Mouse (Mus musculus) hindbrain, embryonic 16.5 days (tissue): ENCODE data around the gene Kif13a. TPM values are rescaled to one million over a fixed set of nuclear protein-coding genes. Genes with fewer than 3 reads are reported as not detected.

Experiments used
- ATAC-seq: fragments of 200-750 bp; cut with Nextera tagmentation; 2 replicates; pipeline ENCODE4 v1.8.0; 2017; ENCODE audit warnings: moderate TSS enrichment, moderate library complexity
- H3K27ac ChIP-seq: fragments of 300-500 bp; sonication (generic); 2 replicates; pipeline ENCODE4 v1.5.1; 2014; ENCODE audit warnings: low read depth, mild to moderate bottlenecking, control low read depth, low read length, moderate library complexity
- H3K27me3 ChIP-seq: fragments of 300-500 bp; sonication (generic); replicated peaks from 2 replicates; pipeline ENCODE4 v1.6.1; 2014; ENCODE audit warnings: low read length; ENCODE audit not compliant: control insufficient read depth, insufficient read depth
- H3K36me3 ChIP-seq: fragments of 300-500 bp; sonication (generic); 2 replicates; pipeline ENCODE4 v1.6.1; 2014; ENCODE audit warnings: mild to moderate bottlenecking, low read length, moderate library complexity, mixed read lengths; ENCODE audit not compliant: control insufficient read depth, insufficient read depth
- H3K4me1 ChIP-seq: fragments of 300-500 bp; sonication (generic); 2 replicates; pipeline ENCODE4 v1.6.1; 2014; ENCODE audit warnings: low read depth, low read length; ENCODE audit not compliant: control insufficient read depth, insufficient read depth
- H3K4me2 ChIP-seq: fragments of 300-500 bp; sonication (generic); 2 replicates; pipeline ENCODE4 v1.6.1; 2014; ENCODE audit warnings: mild to moderate bottlenecking, low read length, control low read depth, moderate library complexity
- H3K4me3 ChIP-seq: fragments of 300-500 bp; sonication (generic); 2 replicates; pipeline ENCODE4 v1.5.1; 2014; ENCODE audit warnings: mild to moderate bottlenecking, low read length, control low read depth, moderate library complexity
- H3K9ac ChIP-seq: fragments of 300-500 bp; sonication (generic); 2 replicates; pipeline ENCODE4 v1.6.1; 2014; ENCODE audit warnings: low read depth, mild to moderate bottlenecking, control low read depth, low read length, moderate library complexity
- H3K9me3 ChIP-seq: fragments of 300-500 bp; sonication (generic); 2 replicates; pipeline ENCODE4 v1.6.1; 2014; ENCODE audit warnings: mild to moderate bottlenecking, low read length, moderate library complexity; ENCODE audit not compliant: control insufficient read depth
- WGBS: fragments of 180-500 bp; shearing (Covaris S2); extraction: QIAGEN DNeasy Blood & Tissue Kit; methylation state at CpG from one replicate; pipeline ENCODE4 v1.1.7; 2014; 5-methylcytosine and 5-hydroxymethylcytosine counted together
- polyA plus RNA-seq: library from polyadenylated mRNA; unstranded; fragments of >200 nt; fragmentation: Nextera tagmentation; extraction: Ambion mirVana; gene quantifications from 2 replicates; pipeline ENCODE4 v1.2.1, GENCODE M21; 2015

Gene Kif13a
- polyA plus RNA-seq, 1 experiment from 2014 or later: 8.0 TPM

DNA sequence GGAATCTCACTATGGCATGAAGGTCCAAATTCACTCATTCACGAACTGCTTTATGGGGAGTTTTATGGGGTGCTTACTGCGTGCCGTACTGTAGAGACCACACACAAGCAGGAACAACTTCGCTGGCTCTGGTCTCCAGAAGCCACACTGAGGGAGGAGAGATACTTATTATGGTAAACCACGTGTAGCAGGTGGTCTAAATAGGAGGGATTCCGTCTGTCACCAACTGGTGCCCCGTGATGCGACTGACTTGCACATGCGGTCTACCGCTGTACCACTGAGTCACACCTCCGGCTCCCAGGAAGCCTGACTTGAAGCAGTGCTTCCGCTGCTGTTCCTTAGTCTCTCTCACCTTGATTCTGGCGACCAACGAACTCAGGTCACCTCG is 986 bp upstream of the Kif13a start:
- H3K4me3 ChIP-seq: peak overlapping the region; percentile 87
- H3K4me2 ChIP-seq: peak overlapping the region; percentile 66
- H3K4me1 ChIP-seq: peaks cover 15% of the 10 kb centered on the region
- H3K9ac ChIP-seq: peak overlapping the region; percentile 88
- H3K27ac ChIP-seq: peak overlapping the region; percentile 98
- peak; percentile 50 for ATAC-seq
- no peaks in the 10 kb centered on the region for H3K27me3 ChIP-seq
- WGBS: 2% methylated on average over 15 of the region's 15 CpGs
- no peaks in the 10 kb centered on the region for H3K9me3 ChIP-seq
- H3K36me3 ChIP-seq: no peaks in the 10 kb centered on the region

DNA sequence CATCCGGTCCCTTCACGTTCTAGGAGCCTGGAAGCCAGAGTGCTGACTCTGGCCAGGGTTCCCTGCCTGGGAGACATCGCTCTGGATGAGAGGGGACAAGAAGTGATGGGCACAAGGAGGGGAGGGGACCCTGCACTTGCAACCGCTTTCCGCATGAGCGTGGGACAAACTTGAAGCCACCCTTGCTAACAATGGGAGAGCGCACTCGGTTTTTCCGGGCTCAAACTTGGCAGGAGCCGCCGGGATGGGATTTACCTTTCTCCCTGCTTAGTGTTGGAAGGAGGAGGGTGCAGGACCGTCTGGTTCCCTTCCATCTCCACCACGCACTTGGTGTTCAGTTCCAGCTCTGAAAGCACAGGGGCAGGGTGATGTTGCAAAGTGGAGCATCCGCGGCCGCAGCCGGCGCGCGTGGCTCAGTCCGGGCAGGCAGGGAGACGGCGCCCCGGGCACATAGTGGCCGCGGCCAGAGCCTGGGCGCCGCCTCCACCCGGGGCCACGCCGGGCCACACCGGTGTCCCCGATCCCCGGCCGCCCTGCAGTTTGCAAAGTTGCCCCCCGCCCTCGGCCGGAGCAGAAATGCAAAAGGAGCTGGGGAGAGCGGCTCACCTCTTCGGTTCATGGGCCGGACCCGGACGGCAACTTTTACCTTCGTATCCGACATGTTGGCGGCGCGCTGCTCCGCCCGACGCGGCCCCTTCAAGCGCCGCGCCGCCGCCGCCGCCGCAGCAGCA is 541 bp downstream of the Kif13a start:
- ATAC-seq: peak; percentile 66
- peak overlapping the region; percentile 66 for H3K4me2 ChIP-seq
- under 1% methylated on average over 54 of the region's 60 CpGs for WGBS

DNA sequence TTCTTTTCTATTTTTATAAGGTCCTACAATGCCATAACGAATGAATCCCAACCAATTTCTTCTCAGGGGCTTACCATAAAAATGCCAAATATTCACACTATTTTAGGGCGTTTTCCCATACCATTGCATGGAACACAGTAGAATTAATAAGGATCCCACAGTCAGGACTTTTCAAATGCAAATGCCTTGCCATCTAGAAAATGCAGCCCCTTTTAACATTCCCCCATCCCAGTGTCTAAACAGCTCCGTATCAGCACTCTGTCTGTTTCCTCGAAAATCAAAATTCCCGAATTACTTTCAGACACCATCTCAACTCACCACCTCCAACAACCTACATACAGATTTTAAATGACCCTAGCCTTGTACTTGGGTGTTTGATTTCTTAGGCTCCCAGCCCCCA is 1.3 kb downstream of the Kif13a start:
- Histone ChIP-seq H3K27me3 (no peaks in the 10 kb centered on the region), H3K36me3 (no peaks in the 10 kb centered on the region), H3K4me3 (peak overlapping the region; percentile 87), H3K4me1 (peaks cover 15% of the 10 kb centered on the region), H3K27ac (no peak overlapping the region; the same call in 1 of the 2 replicates), H3K4me2 (peak overlapping the region; percentile 66), H3K9ac (peak overlapping the region; percentile 88), H3K9me3 (no peaks in the 10 kb centered on the region)
- 15% methylated on average over 5 of the region's 5 CpGs for WGBS
- no peak for ATAC-seq

More for the DNA sequence above, 541 bp downstream of the Kif13a start:
- no peaks in the 10 kb centered on the region for H3K36me3 ChIP-seq
- no peaks in the 10 kb centered on the region for H3K9me3 ChIP-seq
- H3K27me3 ChIP-seq: no peaks in the 10 kb centered on the region
- H3K4me3 ChIP-seq: peak overlapping the region; percentile 87
- H3K9ac ChIP-seq: peak overlapping the region; percentile 88
- peaks cover 15% of the 10 kb centered on the region for H3K4me1 ChIP-seq
- peak overlapping the region; percentile 98 for H3K27ac ChIP-seq

DNA sequence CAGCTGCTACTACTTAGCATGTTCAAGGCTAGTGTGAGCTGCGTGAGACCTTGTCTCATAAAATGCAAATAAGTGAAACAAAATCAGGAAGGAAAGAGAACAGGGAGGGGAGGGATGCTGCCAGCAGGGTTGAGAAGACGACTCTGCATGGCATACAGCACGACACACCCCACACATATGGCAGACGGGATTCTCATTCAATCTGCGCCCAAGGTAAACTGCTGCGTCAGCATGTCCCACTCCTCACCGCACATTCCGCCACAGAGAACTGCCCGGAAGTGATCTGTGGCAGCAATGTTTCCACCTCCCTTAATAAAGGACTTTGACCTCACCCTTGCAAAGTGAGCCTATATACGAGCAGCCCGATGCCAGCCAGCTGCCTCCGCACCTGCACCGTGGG is 4.0 kb downstream of the Kif13a start:
- no peak overlapping the region for H3K9ac ChIP-seq
- H3K9me3 ChIP-seq: no peaks in the 10 kb centered on the region
- H3K36me3 ChIP-seq: no peaks in the 10 kb centered on the region
- H3K27ac ChIP-seq: no peak overlapping the region
- H3K4me3 ChIP-seq: no peak overlapping the region
- no peak for ATAC-seq
- peaks cover 13% of the 10 kb centered on the region for H3K4me1 ChIP-seq
- 76% methylated on average over 13 of the region's 13 CpGs for WGBS
- no peak overlapping the region for H3K4me2 ChIP-seq
- H3K27me3 ChIP-seq: no peaks in the 10 kb centered on the region

DNA sequence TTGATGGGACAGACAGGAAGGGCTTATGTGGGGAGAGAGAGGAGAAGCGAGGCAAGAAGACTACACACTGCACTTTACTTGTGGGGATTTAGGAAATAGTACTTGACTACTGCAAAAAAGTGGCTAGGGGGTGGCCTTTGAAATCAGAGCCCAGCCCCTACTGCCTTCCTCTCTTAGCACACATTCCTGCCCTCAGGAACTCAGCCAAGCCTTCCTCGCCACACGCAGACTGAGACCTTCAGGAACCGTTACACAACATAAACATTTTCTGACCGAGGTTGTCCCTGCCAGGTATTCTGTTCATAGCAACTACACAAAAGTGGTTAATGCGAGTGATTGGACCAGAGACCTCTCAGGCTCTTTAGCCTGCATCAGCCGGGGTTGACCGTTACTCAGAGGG is 8.1 kb downstream of the Kif13a start:
- H3K27ac ChIP-seq: no peak overlapping the region
- H3K9me3 ChIP-seq: no peaks in the 10 kb centered on the region
- H3K36me3 ChIP-seq: no peaks in the 10 kb centered on the region
- WGBS: 84% methylated on average over 8 of the region's 8 CpGs
- no peak overlapping the region for H3K4me2 ChIP-seq
- H3K4me3 ChIP-seq: no peak overlapping the region
- H3K4me1 ChIP-seq: no peaks in the 10 kb centered on the region
- no peak overlapping the region for H3K9ac ChIP-seq
- no peak for ATAC-seq
- no peaks in the 10 kb centered on the region for H3K27me3 ChIP-seq

DNA sequence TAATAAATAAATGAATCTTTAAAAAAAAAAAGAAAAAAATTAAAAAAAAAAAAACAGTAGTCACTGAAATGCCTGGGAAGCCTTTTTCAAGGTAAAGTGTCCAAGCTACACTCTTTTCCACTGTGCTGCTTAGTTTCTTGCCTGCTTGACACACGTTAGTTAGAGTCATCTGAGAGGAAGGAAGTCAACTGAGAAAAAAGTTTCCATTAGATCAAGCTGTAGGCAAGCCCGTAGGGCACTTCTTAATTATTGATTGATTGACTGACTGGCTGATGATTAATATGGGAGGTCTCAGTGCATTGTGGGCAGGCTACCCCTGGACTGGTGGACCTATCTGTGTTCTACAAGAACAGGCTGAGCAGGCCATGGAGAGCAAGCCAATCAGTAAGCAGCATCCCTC is 9.9 kb downstream of the Kif13a start:
- Histone ChIP-seq H3K4me3 (no peak overlapping the region), H3K27ac (no peak overlapping the region), H3K27me3 (no peaks in the 10 kb centered on the region), H3K36me3 (no peaks in the 10 kb centered on the region), H3K9me3 (no peaks in the 10 kb centered on the region), H3K4me1 (no peaks in the 10 kb centered on the region), H3K9ac (no peak overlapping the region), H3K4me2 (no peak overlapping the region)
- ATAC-seq: no peak
- 90% methylated on average over 2 of the region's 2 CpGs for WGBS

DNA sequence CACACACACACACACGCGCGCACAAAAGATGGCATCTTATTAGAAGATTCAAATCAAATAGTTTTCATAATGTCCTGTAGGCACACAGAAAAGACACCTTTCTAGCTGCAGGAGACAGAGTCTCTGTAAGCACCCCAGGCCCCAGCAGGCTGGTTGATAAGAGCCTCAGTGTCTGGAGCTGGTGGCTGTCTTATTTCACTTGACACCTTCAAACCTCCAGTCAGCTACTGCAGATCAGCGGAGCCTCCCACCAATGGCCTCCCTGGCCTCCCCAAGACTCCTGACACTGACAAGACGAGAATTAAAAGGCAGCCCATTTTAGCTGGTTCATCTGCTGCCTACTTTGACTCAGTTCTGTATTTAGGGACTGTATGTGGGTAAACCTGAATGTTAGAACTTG is 11.2 kb downstream of the Kif13a start:
- Histone ChIP-seq H3K9me3 (no peaks in the 10 kb centered on the region), H3K27ac (no peak overlapping the region), H3K9ac (no peak overlapping the region), H3K4me1 (no peaks in the 10 kb centered on the region), H3K27me3 (no peaks in the 10 kb centered on the region), H3K4me3 (no peak overlapping the region), H3K36me3 (no peaks in the 10 kb centered on the region), H3K4me2 (no peak overlapping the region)
- WGBS: 82% methylated on average over 5 of the region's 5 CpGs
- no peak for ATAC-seq

DNA sequence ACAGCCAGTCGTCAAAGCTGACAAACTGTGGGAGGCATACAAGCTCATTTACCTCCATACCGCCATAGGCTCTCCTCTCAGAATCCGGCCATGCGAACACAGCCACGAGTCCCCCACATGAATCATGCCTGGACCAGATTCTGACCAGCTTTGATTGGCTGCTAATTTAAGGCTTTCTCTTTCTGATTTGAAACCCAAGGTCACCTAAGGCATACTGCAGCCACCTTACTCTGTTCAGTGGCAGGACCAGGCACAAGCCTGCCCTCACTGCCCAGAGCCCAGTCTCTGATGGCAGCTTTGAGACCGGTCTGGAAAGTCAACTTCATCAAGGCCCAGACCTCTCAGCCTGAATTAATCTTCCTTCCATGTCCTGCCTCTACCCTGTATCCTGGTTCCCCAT is 17.7 kb downstream of the Kif13a start:
- Histone ChIP-seq H3K27me3 (no peaks in the 10 kb centered on the region), H3K4me2 (no peak overlapping the region), H3K9ac (no peak overlapping the region), H3K36me3 (no peaks in the 10 kb centered on the region), H3K9me3 (no peaks in the 10 kb centered on the region), H3K4me3 (no peak overlapping the region), H3K4me1 (peaks cover 19% of the 10 kb centered on the region), H3K27ac (no peak overlapping the region)
- ATAC-seq: peak; percentile 40; the same call in 1 of the 2 replicates
- 53% methylated on average over 6 of the region's 6 CpGs for WGBS

DNA sequence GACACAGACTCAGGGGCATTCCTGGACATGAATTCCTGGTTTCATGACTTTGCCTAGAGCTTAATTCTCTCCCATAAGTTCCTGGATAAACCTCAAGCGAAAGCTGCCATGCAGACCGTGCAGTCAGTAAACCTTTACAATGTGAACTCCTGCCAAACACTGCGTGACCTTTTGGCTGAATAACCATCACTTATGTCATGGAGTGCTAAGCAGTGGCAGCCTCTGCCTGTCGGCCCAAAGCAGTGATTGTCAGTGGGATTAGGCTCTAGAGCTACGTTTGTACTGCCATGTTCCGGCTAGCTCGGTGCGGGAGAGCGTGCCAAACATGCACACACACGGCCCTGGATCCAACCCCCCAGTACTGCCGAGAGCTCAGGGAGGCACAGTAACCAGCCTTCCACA is 18.6 kb downstream of the Kif13a start:
- H3K4me1 ChIP-seq: peaks cover 19% of the 10 kb centered on the region
- no peak overlapping the region for H3K27ac ChIP-seq
- no peaks in the 10 kb centered on the region for H3K9me3 ChIP-seq
- no peaks in the 10 kb centered on the region for H3K27me3 ChIP-seq
- no peak overlapping the region for H3K4me3 ChIP-seq
- ATAC-seq: peak; percentile 40; the same call in 1 of the 2 replicates
- 46% methylated on average over 11 of the region's 11 CpGs for WGBS
- H3K4me2 ChIP-seq: no peak overlapping the region
- H3K36me3 ChIP-seq: no peaks in the 10 kb centered on the region
- H3K9ac ChIP-seq: no peak overlapping the region
